Mouse (Mus musculus) C2C12 (cell line): Measurements from ENCODE around the gene Zswim5. TPM values are rescaled to one million over a fixed set of nuclear protein-coding genes. Genes with fewer than 3 reads are reported as not detected.

ENCODE experiments used
- H3K27me3 ChIP-seq: one replicate; pipeline ENCODE4 v1.6.1; 2011; ENCODE audit not compliant: control insufficient read depth, insufficient read depth, insufficient read length
- H3K36me3 ChIP-seq: one replicate; pipeline ENCODE4 v1.6.1; 2011; ENCODE audit not compliant: control insufficient read depth, insufficient read depth
- H3K4me3 ChIP-seq: one replicate; pipeline ENCODE4 v1.5.1; 2011; ENCODE audit warnings: mild to moderate bottlenecking, control low read depth; ENCODE audit not compliant: poor library complexity, insufficient read depth, severe bottlenecking
- H3K79me2 ChIP-seq: one replicate; pipeline ENCODE4 v1.6.1; 2011; ENCODE audit not compliant: control insufficient read depth, insufficient read depth
- H3K79me3 ChIP-seq: one replicate; pipeline ENCODE4 v1.6.1; 2011; ENCODE audit warnings: low read depth, control low read depth
- H3ac ChIP-seq: one replicate; pipeline ENCODE3; 2011; ENCODE audit warnings: low read depth; ENCODE audit not compliant: control insufficient read depth, insufficient read length
- CEBPB ChIP-seq: IDR thresholded peaks from one replicate; pipeline ENCODE4 v1.6.1; 2011; ENCODE audit warnings: low read depth, mild to moderate bottlenecking, control low read depth, moderate library complexity
- CTCF ChIP-seq: IDR thresholded peaks from one replicate; pipeline ENCODE4 v1.5.1; 2011; ENCODE audit not compliant: control insufficient read depth, insufficient read depth, insufficient read length
- FOSL1 ChIP-seq: IDR thresholded peaks from one replicate; pipeline ENCODE4 v1.8.0; 2011; ENCODE audit warnings: mild to moderate bottlenecking, low read length; ENCODE audit not compliant: poor library complexity, insufficient read depth, severe bottlenecking
- MAX ChIP-seq: IDR thresholded peaks from one replicate; pipeline ENCODE4 v1.6.1; 2011; ENCODE audit warnings: mild to moderate bottlenecking, control low read depth
- MYOD1 ChIP-seq: IDR thresholded peaks from one replicate; pipeline ENCODE4 v1.6.1; 2011; ENCODE audit warnings: low read depth; ENCODE audit not compliant: control insufficient read depth, insufficient read length
- MYOG ChIP-seq: IDR thresholded peaks from one replicate; pipeline ENCODE4 v1.6.1; 2011; ENCODE audit not compliant: control insufficient read depth, insufficient read length; ENCODE audit errors: extremely low read depth
- USF1 ChIP-seq: IDR thresholded peaks from one replicate; pipeline ENCODE4 v1.6.1; 2011; ENCODE audit warnings: low read depth, mild to moderate bottlenecking, control low read depth, moderate library complexity
- polyA plus RNA-seq: library from polyadenylated mRNA; unstranded; fragments of >200 nt; fragmentation: generic; extraction: Trizol; gene quantifications from one replicate; pipeline ENCODE4 v1.2.1, GENCODE M21; 2012; ENCODE audit warnings: missing spikeins

Zswim5 gene
- polyA plus RNA-seq, 1 experiment: 0.01 TPM

DNA sequence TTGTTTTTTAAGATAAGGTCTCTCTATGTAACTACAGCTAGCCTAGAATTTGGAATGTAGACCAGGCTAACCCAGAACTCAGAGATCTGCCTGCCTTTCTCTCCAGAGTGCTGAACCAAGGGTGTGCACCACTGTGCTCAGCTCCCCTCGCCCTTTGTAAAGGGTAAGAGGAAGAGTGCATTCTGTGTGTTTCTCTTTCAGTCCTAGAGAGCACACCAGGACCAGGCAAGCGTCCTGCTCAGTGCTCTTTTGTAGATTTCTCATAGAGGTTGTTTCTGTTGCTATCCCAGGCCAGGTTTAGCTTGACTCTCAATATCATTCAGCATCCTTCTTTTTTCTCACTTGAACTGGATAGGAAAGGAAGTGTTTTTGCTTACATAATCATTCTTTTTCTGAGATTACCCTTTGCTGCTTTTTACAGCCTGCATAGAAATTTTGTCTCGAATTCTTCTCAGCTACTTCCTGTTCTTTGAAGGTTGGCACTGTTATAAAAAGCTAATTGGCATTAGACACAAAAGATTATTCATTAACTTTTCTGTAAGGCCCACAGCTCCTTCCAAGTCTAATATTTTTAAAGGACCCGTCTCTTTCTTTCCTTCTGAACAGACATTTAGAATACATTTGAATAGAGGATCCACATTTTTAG lies 51.0 kb downstream of the Zswim5 start:
- no peak overlapping the region for H3K4me3 ChIP-seq
- H3K79me2 ChIP-seq: no peaks in the 10 kb centered on the region
- H3K36me3 ChIP-seq: no peaks in the 10 kb centered on the region
- H3K27me3 ChIP-seq: peaks cover 12% of the 10 kb centered on the region
- H3ac ChIP-seq: no peak overlapping the region
- no peak for TF ChIP-seq MYOG
- TF ChIP-seq MAX: no peak
- TF ChIP-seq FOSL1: no peak
- TF ChIP-seq CTCF: no peak
- no peak for TF ChIP-seq USF1
- no peak for TF ChIP-seq MYOD1
- no peak for TF ChIP-seq CEBPB
- H3K79me3 ChIP-seq: no peaks in the 10 kb centered on the region

DNA sequence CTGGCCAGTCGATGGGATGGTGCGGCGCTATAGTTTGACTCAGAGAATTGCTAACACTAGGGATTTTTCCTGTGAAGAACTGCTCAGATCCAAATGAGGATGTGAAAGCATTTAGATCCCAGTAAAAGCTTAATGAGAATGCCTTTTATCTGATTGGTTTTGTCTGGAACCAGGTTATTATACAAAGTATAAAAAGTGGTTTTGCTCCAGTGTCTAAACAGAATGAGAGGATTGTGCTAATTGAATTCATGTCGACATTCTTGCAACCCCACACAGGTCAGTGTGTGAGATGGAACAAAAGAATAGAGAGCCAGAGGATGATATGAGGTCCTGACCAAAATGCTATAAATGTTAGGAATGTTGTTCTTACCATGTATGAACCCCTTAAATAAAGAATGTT lies 62.4 kb downstream of the Zswim5 start:
- TF ChIP-seq USF1 (no peak), CTCF (no peak), CEBPB (no peak)
- no peaks in the 10 kb centered on the region for H3K36me3 ChIP-seq
- peaks cover 17% of the 10 kb centered on the region for H3K27me3 ChIP-seq
- H3K4me3 ChIP-seq: no peak overlapping the region
- H3K79me3 ChIP-seq: no peaks in the 10 kb centered on the region
- no peaks in the 10 kb centered on the region for H3K79me2 ChIP-seq
- H3ac ChIP-seq: no peak overlapping the region

DNA sequence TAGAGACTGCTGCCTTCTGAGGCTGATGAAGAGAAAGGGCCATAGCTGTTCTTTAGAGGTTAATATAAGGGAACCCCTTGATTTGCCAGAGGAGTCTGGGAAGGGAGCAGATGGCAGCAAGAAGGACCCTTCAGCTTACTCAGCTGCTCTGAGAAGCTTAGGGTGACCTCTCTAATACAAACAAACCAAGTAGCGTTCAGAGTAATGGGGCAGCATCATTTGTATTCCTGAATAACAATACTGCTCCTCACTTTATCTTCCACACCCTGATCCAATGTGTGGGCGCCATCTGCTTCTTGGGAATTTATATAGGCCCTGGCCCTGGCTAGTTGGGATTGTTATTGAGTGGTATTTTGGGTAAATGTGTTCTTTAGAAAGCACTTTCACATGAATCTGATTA lies 65.5 kb downstream of the Zswim5 start:
- Histone ChIP-seq H3K79me3 (no peaks in the 10 kb centered on the region), H3K27me3 (peaks cover 25% of the 10 kb centered on the region), H3K79me2 (no peaks in the 10 kb centered on the region), H3K36me3 (no peaks in the 10 kb centered on the region), H3K4me3 (no peak overlapping the region), H3ac (no peak overlapping the region)
- TF ChIP-seq USF1 (no peak), MYOG (no peak), CEBPB (no peak), MAX (no peak), MYOD1 (no peak), CTCF (no peak), FOSL1 (no peak)

DNA sequence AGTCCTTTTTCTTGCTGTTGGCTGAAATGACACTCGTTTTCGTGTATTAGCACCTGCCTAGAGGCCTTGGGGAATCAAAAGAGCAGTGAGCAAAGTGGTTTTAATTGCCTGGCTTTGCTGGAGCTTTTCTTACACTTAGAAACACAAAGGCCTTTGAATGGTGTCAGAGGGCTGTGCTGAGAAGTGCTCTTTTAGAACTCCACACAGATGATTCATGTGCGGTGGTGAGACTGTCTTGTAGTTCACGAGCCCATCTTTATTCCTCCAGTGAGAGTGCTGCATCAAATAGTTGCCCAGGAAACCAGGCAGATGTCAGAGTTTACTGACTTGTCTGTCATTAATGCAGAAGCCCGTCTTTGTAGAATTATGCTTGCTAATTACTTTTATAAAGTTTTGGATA lies 66.9 kb downstream of the Zswim5 start:
- TF ChIP-seq USF1 (no peak), FOSL1 (no peak), MAX (no peak), MYOG (no peak), CEBPB (no peak), CTCF (no peak), MYOD1 (no peak)
- Histone ChIP-seq H3K36me3 (no peaks in the 10 kb centered on the region), H3ac (no peak overlapping the region), H3K79me3 (no peaks in the 10 kb centered on the region), H3K79me2 (no peaks in the 10 kb centered on the region), H3K4me3 (no peak overlapping the region), H3K27me3 (peaks cover 29% of the 10 kb centered on the region)

DNA sequence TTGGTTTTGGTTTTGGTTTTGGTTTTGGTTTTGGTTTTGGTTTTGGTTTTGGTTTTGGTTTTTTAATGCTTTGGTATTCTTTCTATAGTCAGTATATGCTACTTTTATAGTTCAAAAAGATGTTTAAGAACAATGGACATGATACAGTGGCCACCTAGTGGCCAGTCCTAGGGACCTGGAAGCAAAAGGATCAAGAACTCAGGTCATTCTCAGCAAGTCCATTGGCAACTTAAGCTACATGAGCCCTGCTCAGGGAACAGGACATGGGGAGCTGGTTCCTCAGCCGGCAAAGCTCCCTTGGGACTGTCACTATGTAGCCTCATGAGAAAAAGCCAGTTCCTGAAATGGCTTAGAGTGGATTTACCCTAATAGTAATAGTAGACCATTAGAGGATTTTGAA lies 74.5 kb downstream of the Zswim5 start:
- no peak overlapping the region for H3ac ChIP-seq
- H3K79me2 ChIP-seq: no peaks in the 10 kb centered on the region
- no peak for TF ChIP-seq CTCF
- no peak for TF ChIP-seq CEBPB
- no peak for TF ChIP-seq MYOG
- TF ChIP-seq MYOD1: no peak
- no peak for TF ChIP-seq FOSL1
- no peak for TF ChIP-seq MAX
- TF ChIP-seq USF1: no peak
- no peak overlapping the region for H3K4me3 ChIP-seq
- H3K36me3 ChIP-seq: no peaks in the 10 kb centered on the region
- H3K79me3 ChIP-seq: no peaks in the 10 kb centered on the region
- H3K27me3 ChIP-seq: peaks cover 13% of the 10 kb centered on the region

DNA sequence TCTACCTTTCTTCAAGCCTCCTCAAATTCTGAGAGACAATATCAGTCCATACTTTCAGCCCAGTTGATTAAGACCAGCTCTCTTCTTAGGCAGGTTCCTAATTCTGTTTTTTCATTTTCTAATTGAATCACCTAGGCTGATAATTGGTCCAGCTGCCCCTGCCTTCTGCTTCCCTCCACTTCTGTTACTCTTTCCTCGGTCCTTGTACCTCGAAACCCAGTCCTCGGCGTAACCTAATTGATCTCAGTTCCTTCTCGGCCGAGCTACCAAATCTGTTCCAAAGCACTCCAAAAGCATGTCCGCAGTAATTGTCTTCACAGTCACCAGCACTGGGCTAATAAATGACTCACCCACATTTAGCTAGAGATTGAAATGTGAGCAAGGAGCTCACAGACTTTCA lies 77.8 kb downstream of the Zswim5 start:
- Histone ChIP-seq H3K36me3 (no peaks in the 10 kb centered on the region), H3K79me3 (no peaks in the 10 kb centered on the region), H3ac (no peak overlapping the region), H3K4me3 (no peak overlapping the region), H3K79me2 (no peaks in the 10 kb centered on the region), H3K27me3 (peaks cover 23% of the 10 kb centered on the region)
- no peak for TF ChIP-seq MYOD1
- no peak for TF ChIP-seq MAX
- no peak for TF ChIP-seq FOSL1
- TF ChIP-seq CTCF: no peak

DNA sequence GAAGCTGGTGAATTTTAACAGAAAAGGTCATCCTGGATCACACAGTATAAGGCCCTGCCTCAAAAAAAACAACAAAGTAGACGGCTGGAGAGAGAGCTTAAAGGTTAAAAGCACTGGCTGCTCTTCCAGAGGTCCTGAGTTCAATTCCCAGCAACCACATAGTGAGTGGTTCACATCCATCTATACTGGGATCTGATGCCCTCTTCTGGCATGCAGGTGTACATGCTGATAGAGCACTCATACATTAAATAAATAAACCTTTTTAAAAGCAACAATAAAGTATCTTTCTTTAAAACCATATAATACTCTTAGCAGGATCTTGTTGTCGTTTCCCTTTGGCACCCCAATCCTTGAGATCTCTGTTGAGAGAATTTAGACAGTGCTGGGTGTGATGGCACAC lies 99.3 kb downstream of the Zswim5 start:
- H3K27me3 ChIP-seq: peaks cover 43% of the 10 kb centered on the region
- no peak overlapping the region for H3K4me3 ChIP-seq
- no peaks in the 10 kb centered on the region for H3K79me2 ChIP-seq
- TF ChIP-seq USF1 (no peak), MAX (no peak), MYOD1 (no peak), CEBPB (no peak), CTCF (no peak), MYOG (no peak), FOSL1 (no peak)
- no peak overlapping the region for H3ac ChIP-seq
- H3K36me3 ChIP-seq: no peaks in the 10 kb centered on the region
- H3K79me3 ChIP-seq: no peaks in the 10 kb centered on the region
